ENCODE assay signal across 20 mouse cellular contexts in genomic region chr11:96786731-96787450, GRCm38 (mm10). TPM values are rescaled to one million over a fixed set of nuclear protein-coding genes. Genes with fewer than 3 reads are reported as not detected.
DNase-seq lines count a peak whose midpoint lies in the region; ATAC-seq and TF ChIP-seq lines count a peak whose summit lies in the region.
"Had no signal": no experiment of that assay in that cellular context is flagged by ENCODE, and none has a peak within 500 bp of the region (broad histone marks: within the 10 kb centered on the region; RNA-seq: fewer than 3 reads in every experiment).

No protein-coding gene starts in this region.

- no peak for TF ChIP-seq POLR2A in testis, adult 2 months (IDR thresholded peaks at IDR 0.05; ENCODE audit: control insufficient read depth, low read depth, low read length)

- no peak overlapping the region for H3K4me2 ChIP-seq in heart, embryonic 13.5 days
- H3K4me2 ChIP-seq in hindbrain, embryonic 14.5 days (replicated peaks), result no peak overlapping the region
- H3K4me2 ChIP-seq: embryonic facial prominence, embryonic 13.5 days; forebrain, embryonic 13.5 days; hindbrain, embryonic 15.5 days had no signal

- H3K36me3 ChIP-seq in heart, embryonic 13.5 days, result peaks cover 5% of the 10 kb centered on the region; the same call in 1 of the 2 replicates
- H3K36me3 ChIP-seq in testis, adult 2 months (ENCODE audit: control insufficient read depth, insufficient read depth, low read length), result peaks cover 1% of the 10 kb centered on the region
- H3K36me3 ChIP-seq in hindbrain, embryonic 14.5 days (replicated peaks; ENCODE audit: control insufficient read depth, insufficient read depth), result peaks cover 6% of the 10 kb centered on the region; the same call in 1 of the 2 replicates
- H3K36me3 ChIP-seq: embryonic facial prominence, embryonic 13.5 days; hindbrain, embryonic 15.5 days had no signal

- WGBS in heart, embryonic 13.5 days, result 35% methylated on average over 9 of the region's 9 CpGs
- 30% methylated on average over 9 of the region's 9 CpGs for WGBS in hindbrain, embryonic 14.5 days

- no peak overlapping the region for H3K27ac ChIP-seq in heart, embryonic 13.5 days (replicated peaks)
- no peak overlapping the region for H3K27ac ChIP-seq in testis, adult 2 months (ENCODE audit: control insufficient read depth, insufficient read depth, low read depth, low read length)
- H3K27ac ChIP-seq in hindbrain, embryonic 14.5 days, result no peak overlapping the region
- H3K27ac ChIP-seq: embryonic facial prominence, embryonic 13.5 days; forebrain, embryonic 13.5 days; heart, embryonic 10.5 days; hindbrain, embryonic 10.5 days; hindbrain, embryonic 15.5 days had no signal

- H3K4me3 ChIP-seq in heart, embryonic 13.5 days, result no peak overlapping the region
- peak overlapping the region; percentile 54 for H3K4me3 ChIP-seq in testis, adult 2 months (ENCODE audit: control insufficient read depth, low read depth, low read length)
- no peak overlapping the region for H3K4me3 ChIP-seq in hindbrain, embryonic 14.5 days (replicated peaks; ENCODE audit: low read length)
- H3K4me3 ChIP-seq: embryonic facial prominence, embryonic 13.5 days; forebrain, embryonic 13.5 days; heart, embryonic 10.5 days; hindbrain, embryonic 10.5 days; hindbrain, embryonic 15.5 days had no signal

- peaks cover 21% of the 10 kb centered on the region for H3K4me1 ChIP-seq in heart, embryonic 13.5 days
- peaks cover 7% of the 10 kb centered on the region for H3K4me1 ChIP-seq in testis, adult 2 months (ENCODE audit: control insufficient read depth, insufficient read depth, low read length)
- peaks cover 20% of the 10 kb centered on the region for H3K4me1 ChIP-seq in hindbrain, embryonic 14.5 days (replicated peaks; ENCODE audit: control insufficient read depth, insufficient read depth, low read length)

- 0 out of 2 replicates have a peak overlapping the region, but pooled peaks have one; percentile 47 for H3K9ac ChIP-seq in heart, embryonic 13.5 days
- no peak overlapping the region for H3K9ac ChIP-seq in hindbrain, embryonic 14.5 days
- H3K9ac ChIP-seq: embryonic facial prominence, embryonic 13.5 days; forebrain, embryonic 13.5 days; forebrain, postnatal 0 days; hindbrain, embryonic 15.5 days had no signal

- TF ChIP-seq CTCF in testis, adult 2 months (IDR thresholded peaks at IDR 0.05; ENCODE audit: control insufficient read depth, insufficient read depth, insufficient replicate concordance, low read depth, low read length), result no peak

- no peak for DNase-seq in heart, adult 8-10 months (ENCODE audit: low spot score)
- no peak for DNase-seq in testis, postnatal 14 days (ENCODE audit: low spot score)
- peak; percentile 74 for DNase-seq in NIH3T3 (ENCODE audit: low read depth)
- DNase-seq in hindbrain, embryonic 14.5 days (ENCODE audit: low spot score), result no peak
- DNase-seq: adrenal gland, adult 8-10 months; adrenal gland, postnatal 36 days; cerebellum, adult 2 months; cerebellum, postnatal 10 days; forebrain, postnatal 0 days; gastrocnemius, postnatal 25 days had no signal

- no peaks in the 10 kb centered on the region for H3K9me3 ChIP-seq in heart, embryonic 13.5 days
- no peaks in the 10 kb centered on the region for H3K9me3 ChIP-seq in hindbrain, embryonic 14.5 days (ENCODE audit: control insufficient read depth, low read length)
- H3K9me3 ChIP-seq: embryonic facial prominence, embryonic 13.5 days; forebrain, embryonic 13.5 days; heart, embryonic 10.5 days; hindbrain, embryonic 10.5 days; hindbrain, embryonic 15.5 days had no signal

- no peaks in the 10 kb centered on the region for H3K27me3 ChIP-seq in heart, embryonic 13.5 days (replicated peaks)
- H3K27me3 ChIP-seq in testis, adult 2 months (ENCODE audit: control insufficient read depth, insufficient read depth, low read length), result no peaks in the 10 kb centered on the region
- no peaks in the 10 kb centered on the region for H3K27me3 ChIP-seq in hindbrain, embryonic 14.5 days (ENCODE audit: control insufficient read depth, insufficient read depth, low read length)
- H3K27me3 ChIP-seq: CH12.LX; embryonic facial prominence, embryonic 13.5 days; forebrain, embryonic 13.5 days; hindbrain, embryonic 15.5 days had no signal

- no peak for ATAC-seq in heart, embryonic 13.5 days (ENCODE audit: extremely low read depth, insufficient number of reproducible peaks, low FRiP score, low TSS enrichment)
- no peak for ATAC-seq in hindbrain, embryonic 14.5 days (ENCODE audit: low FRiP score)
- no peak for ATAC-seq in erythroblast, adult 5-6 weeks (replicated peaks; ENCODE audit: low FRiP score, poor library complexity, severe bottlenecking)
- ATAC-seq: forebrain, embryonic 13.5 days; forebrain, postnatal 0 days; intestine, embryonic 16.5 days had no signal

RNA-seq across cellular contexts. Expression of gene Cbx1, which starts 2.0 kb away (rescaled TPM):
- 53.3 and 56.4 TPM in 2 replicates for polyA plus RNA-seq in heart, embryonic 13.5 days (2015; fragmentation: Nextera tagmentation; extraction: Ambion mirVana)
- total RNA-seq in heart, adult 8-10 months (2022), result 10 to 100 TPM; 30.9 to 33.4 (median 32.4) TPM
- 15.4 and 16.6 TPM in 2 replicates for polyA plus RNA-seq in testis, adult 2 months (2012; rRNA removed)
- 52.5 and 57.7 TPM in 2 replicates for polyA plus RNA-seq in hindbrain, embryonic 14.5 days (2014; fragmentation: Nextera tagmentation; extraction: Ambion mirVana)
- 13.6 and 14.4 TPM in 2 replicates for total RNA-seq in erythroblast, adult 5-6 weeks (2015; ENCODE audit: low replicate concordance)
- total RNA-seq in erythroblast, adult 5-6 weeks (2017; ENCODE audit: low replicate concordance), result 22.0 and 32.9 TPM in 2 replicates

RNA-seq across cellular contexts. Expression of gene Snx11, which starts 9.5 kb away (rescaled TPM):
- 10.7 and 11.8 TPM in 2 replicates for polyA plus RNA-seq in heart, embryonic 13.5 days (2015; fragmentation: Nextera tagmentation; extraction: Ambion mirVana)
- 10 to 100 TPM; 11.6 to 14.5 (median 12.9) TPM for total RNA-seq in heart, adult 8-10 months (2022)
- 15.2 and 16.8 TPM in 2 replicates for polyA plus RNA-seq in testis, adult 2 months (2012; rRNA removed)
- polyA plus RNA-seq in hindbrain, embryonic 14.5 days (2014; fragmentation: Nextera tagmentation; extraction: Ambion mirVana), result 37.9 and 42.5 TPM in 2 replicates
- total RNA-seq in erythroblast, adult 5-6 weeks (2015; ENCODE audit: low replicate concordance), result 1.3 and 12.3 TPM in 2 replicates
- 10.2 and 16.3 TPM in 2 replicates for total RNA-seq in erythroblast, adult 5-6 weeks (2017; ENCODE audit: low replicate concordance)

RNA-seq across cellular contexts. Expression of gene Nfe2l1, which starts 42.9 kb away (rescaled TPM):
- polyA plus RNA-seq in heart, embryonic 13.5 days (2015; fragmentation: Nextera tagmentation; extraction: Ambion mirVana), result 67.2 and 70.8 TPM in 2 replicates
- total RNA-seq in heart, adult 8-10 months (2022), result 100 to 1,000 TPM; 462 to 530 (median 477) TPM
- 46.7 and 59.1 TPM in 2 replicates for polyA plus RNA-seq in testis, adult 2 months (2012; rRNA removed)
- polyA plus RNA-seq in hindbrain, embryonic 14.5 days (2014; fragmentation: Nextera tagmentation; extraction: Ambion mirVana), result 49.3 and 54.7 TPM in 2 replicates
- total RNA-seq in erythroblast, adult 5-6 weeks (2015; ENCODE audit: low replicate concordance), result 27.0 and 27.1 TPM in 2 replicates
- total RNA-seq in erythroblast, adult 5-6 weeks (2017; ENCODE audit: low replicate concordance), result 26.5 and 32.5 TPM in 2 replicates
